Mouse (Mus musculus) forebrain, embryonic 14.5 days (tissue): ENCODE measurements around the gene 4921536K21Rik. TPM values are rescaled to one million over a fixed set of nuclear protein-coding genes. Genes with fewer than 3 reads are reported as not detected.
A peak's percentile ranks its signal among the peaks of the same experiment; 100 is the strongest.

Experiments used
- ATAC-seq: fragments of 200-750 bp; cut with Nextera tagmentation; 2 replicates; pipeline ENCODE4 v1.8.0; 2017; ENCODE audit warnings: mild to moderate bottlenecking, moderate library complexity
- DNase-seq: peaks from one replicate; pipeline ENCODE4 v3.0.0-alpha.2; 2015; ENCODE audit warnings: low spot score
- H3K27ac ChIP-seq: fragments of 300-500 bp; sonication (generic); 2 replicates; pipeline ENCODE4 v1.5.1; 2014; ENCODE audit warnings: low read depth, mild to moderate bottlenecking, control low read depth, low read length, moderate library complexity
- H3K27me3 ChIP-seq: fragments of 300-500 bp; sonication (generic); replicated peaks from 2 replicates; pipeline ENCODE4 v1.6.1; 2014; ENCODE audit warnings: low read length, control low read depth, mixed read lengths; ENCODE audit not compliant: control insufficient read depth, insufficient read depth
- H3K36me3 ChIP-seq: fragments of 300-500 bp; sonication (generic); 2 replicates; pipeline ENCODE4 v1.6.1; 2014; ENCODE audit warnings: low read length, control low read depth; ENCODE audit not compliant: control insufficient read depth, insufficient read depth
- H3K4me1 ChIP-seq: fragments of 300-500 bp; sonication (generic); 2 replicates; pipeline ENCODE4 v1.6.1; 2014; ENCODE audit warnings: antibody characterized with exemption, low read length, control low read depth; ENCODE audit not compliant: control insufficient read depth, insufficient read depth
- H3K4me2 ChIP-seq: fragments of 300-500 bp; sonication (generic); 2 replicates; pipeline ENCODE4 v1.6.1; 2014; ENCODE audit warnings: mild to moderate bottlenecking, control low read depth, low read length
- H3K4me3 ChIP-seq: fragments of 300-500 bp; sonication (generic); 2 replicates; pipeline ENCODE4 v1.5.1; 2014; ENCODE audit warnings: low read depth, low read length, control low read depth
- H3K9ac ChIP-seq: fragments of 300-500 bp; sonication (generic); 2 replicates; pipeline ENCODE4 v1.6.1; 2014; ENCODE audit warnings: mild to moderate bottlenecking, low read length, control low read depth, moderate library complexity
- H3K9me3 ChIP-seq: fragments of 300-500 bp; sonication (generic); replicated peaks from 2 replicates; pipeline ENCODE4 v1.6.1; 2016; ENCODE audit warnings: low read length, control low read depth, mixed read lengths; ENCODE audit not compliant: control insufficient read depth
- WGBS: fragments of 180-500 bp; shearing (Covaris S2); extraction: QIAGEN DNeasy Blood & Tissue Kit; methylation state at CpG from one replicate; pipeline ENCODE4 v1.1.7; 2014; 5-methylcytosine and 5-hydroxymethylcytosine counted together
- polyA plus RNA-seq: library from polyadenylated mRNA; unstranded; fragments of >200 nt; fragmentation: Nextera tagmentation; extraction: Ambion mirVana; gene quantifications from 2 replicates; pipeline ENCODE4 v1.2.1, GENCODE M21; 2014

4921536K21Rik gene
- polyA plus RNA-seq, 1 experiment from 2014 or later: 0.36 TPM

GRCm38 (mm10) chr11:3855846-3856245 is 39.1 kb downstream of the 4921536K21Rik start:
- H3K4me2 ChIP-seq: no peak overlapping the region
- no peaks in the 10 kb centered on the region for H3K36me3 ChIP-seq
- no peak for DNase-seq
- H3K27ac ChIP-seq: no peak overlapping the region
- H3K27me3 ChIP-seq: no peaks in the 10 kb centered on the region
- no peaks in the 10 kb centered on the region for H3K9me3 ChIP-seq
- no peak overlapping the region for H3K4me3 ChIP-seq
- no peak for ATAC-seq
- WGBS: 84% methylated on average over 5 of the region's 5 CpGs
- no peaks in the 10 kb centered on the region for H3K4me1 ChIP-seq
- H3K9ac ChIP-seq: no peak overlapping the region

DNA sequence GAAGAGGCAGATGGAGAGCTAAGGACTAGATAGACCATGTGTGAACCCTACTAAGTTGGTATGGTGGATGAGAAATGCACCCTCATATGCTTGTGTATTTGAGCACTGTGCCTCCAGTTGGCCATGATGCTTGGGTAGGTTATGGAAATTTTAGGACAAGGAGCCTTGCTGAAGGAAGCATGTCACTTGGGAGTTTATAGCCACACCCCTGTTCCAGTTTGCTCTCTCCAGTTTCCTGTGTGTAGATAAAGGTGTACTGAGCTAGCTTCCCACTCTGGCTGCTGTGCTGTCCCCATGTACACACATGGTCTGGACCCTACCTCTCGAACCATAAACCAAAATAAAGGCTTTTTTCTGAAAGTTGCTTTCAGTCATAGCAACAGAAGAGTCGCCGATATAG is 40.7 kb downstream of the 4921536K21Rik start:
- Histone ChIP-seq H3K36me3 (no peaks in the 10 kb centered on the region), H3K4me3 (no peak overlapping the region), H3K4me1 (no peaks in the 10 kb centered on the region), H3K27me3 (no peaks in the 10 kb centered on the region), H3K27ac (peak overlapping the region; percentile 68; the same call in 1 of the 2 replicates), H3K9ac (no peak overlapping the region), H3K9me3 (no peaks in the 10 kb centered on the region), H3K4me2 (no peak overlapping the region)
- 90% methylated on average over 3 of the region's 3 CpGs for WGBS
- peak; percentile 28; the same call in 1 of the 2 replicates for ATAC-seq
- no peak for DNase-seq

DNA sequence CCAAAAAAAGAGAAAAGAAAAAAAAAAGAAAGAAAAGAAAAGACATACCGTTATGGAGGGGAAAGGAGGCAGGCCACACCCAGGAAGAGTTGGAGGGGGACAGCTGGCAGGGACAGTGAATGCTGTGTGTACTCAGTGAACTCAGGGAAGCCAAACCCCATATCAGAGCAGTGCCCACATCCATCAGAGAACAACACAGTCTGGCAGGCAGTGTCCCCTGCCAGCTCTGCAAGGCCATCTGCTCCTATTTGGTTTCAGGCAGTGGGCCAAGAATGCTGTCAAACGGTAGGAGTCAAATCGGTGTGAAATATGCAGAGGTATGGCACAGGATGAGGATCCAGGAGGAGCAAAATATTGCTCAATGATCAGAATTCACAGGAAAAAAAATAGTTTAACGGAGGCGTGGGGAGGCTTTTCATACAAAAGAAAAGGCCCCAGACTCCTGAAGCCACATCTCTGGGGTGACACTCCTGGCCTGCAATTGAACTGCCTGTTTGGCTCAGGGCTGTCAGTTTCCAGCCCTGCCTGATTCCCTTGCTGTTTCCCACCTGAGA is 41.3 kb downstream of the 4921536K21Rik start:
- peak; percentile 90 for DNase-seq
- ATAC-seq: peak; percentile 98
- H3K9me3 ChIP-seq: no peaks in the 10 kb centered on the region
- no peaks in the 10 kb centered on the region for H3K27me3 ChIP-seq
- H3K9ac ChIP-seq: no peak overlapping the region
- no peak overlapping the region for H3K4me3 ChIP-seq
- H3K36me3 ChIP-seq: no peaks in the 10 kb centered on the region
- peak overlapping the region; percentile 68; the same call in 1 of the 2 replicates for H3K27ac ChIP-seq
- WGBS: 53% methylated on average over 5 of the region's 5 CpGs
- H3K4me2 ChIP-seq: no peak overlapping the region
- H3K4me1 ChIP-seq: no peaks in the 10 kb centered on the region

DNA sequence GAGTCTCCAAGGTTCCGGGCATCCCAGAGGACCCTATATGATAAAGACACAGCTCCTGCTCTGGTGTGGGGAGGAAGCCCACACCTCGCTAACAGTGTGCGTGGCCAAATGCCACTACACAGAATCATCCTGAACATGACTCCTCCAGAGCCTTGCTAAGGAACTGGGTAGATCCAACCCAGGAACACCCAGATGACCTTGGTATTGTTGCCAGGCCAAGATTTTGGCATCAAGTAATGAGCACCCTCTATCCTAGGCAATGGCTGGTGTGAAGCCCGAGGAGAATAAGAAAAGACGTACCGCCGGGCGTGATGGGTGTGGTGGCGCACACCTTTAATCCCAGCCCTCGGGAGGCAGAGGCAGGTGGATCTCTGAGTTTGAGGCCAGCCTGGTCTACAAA is 41.9 kb downstream of the 4921536K21Rik start:
- Histone ChIP-seq H3K9me3 (no peaks in the 10 kb centered on the region), H3K9ac (no peak overlapping the region), H3K36me3 (no peaks in the 10 kb centered on the region), H3K4me1 (no peaks in the 10 kb centered on the region), H3K27me3 (no peaks in the 10 kb centered on the region), H3K4me3 (no peak overlapping the region), H3K27ac (peak overlapping the region; percentile 68; the same call in 1 of the 2 replicates), H3K4me2 (no peak overlapping the region)
- no peak for DNase-seq
- no peak for ATAC-seq
- 90% methylated on average over 10 of the region's 10 CpGs for WGBS

DNA sequence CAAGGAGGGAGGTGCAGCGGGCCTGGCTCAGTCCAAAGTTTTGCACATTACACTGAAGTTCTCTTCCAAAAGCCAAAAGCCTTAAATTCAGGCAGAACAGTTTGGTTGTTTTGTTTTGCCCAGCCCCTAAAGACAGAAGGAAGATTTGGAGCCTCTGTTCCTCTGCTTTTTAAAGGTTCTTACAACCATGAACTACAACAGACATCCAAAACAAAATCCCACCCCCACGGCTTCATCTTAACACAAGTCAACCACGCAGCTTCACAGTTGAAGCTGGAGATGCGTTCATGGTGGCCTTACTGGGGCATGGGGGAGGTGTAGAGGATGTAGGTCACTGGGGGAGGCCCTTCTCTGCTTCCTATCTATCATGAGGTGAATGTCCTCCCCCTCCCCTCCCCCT is 43.0 kb downstream of the 4921536K21Rik start:
- Histone ChIP-seq H3K4me2 (no peak overlapping the region), H3K9me3 (no peaks in the 10 kb centered on the region), H3K36me3 (no peaks in the 10 kb centered on the region), H3K4me1 (no peaks in the 10 kb centered on the region), H3K27ac (no peak overlapping the region), H3K4me3 (no peak overlapping the region), H3K27me3 (no peaks in the 10 kb centered on the region), H3K9ac (no peak overlapping the region)
- DNase-seq: no peak
- no peak for ATAC-seq
- 80% methylated on average over 4 of the region's 4 CpGs for WGBS

DNA sequence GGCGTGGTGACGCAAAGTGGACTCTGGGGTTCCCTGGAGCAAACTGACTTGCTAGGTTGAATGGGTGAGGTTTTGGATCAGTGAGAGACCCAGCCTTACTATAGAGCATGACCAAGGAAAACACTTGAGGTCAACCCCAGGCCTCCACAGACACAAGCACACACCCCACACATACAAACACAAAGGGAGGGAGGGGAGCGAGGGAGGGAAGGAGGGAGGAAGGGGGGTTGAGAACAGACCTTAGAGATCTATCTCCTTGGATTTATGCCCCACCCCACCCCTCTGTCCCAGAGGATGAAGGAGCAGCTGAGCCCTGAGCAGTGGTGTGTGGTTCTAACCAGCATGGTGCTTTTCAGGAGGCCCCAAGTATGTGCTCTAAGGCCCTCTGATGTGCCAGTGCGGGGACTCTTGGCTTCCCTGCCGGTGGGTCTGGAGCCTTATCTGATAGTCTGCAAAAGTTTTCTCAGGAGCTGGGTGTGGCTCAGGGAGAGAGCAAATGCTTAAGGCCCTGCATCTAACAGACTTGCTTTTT is 44.1 kb downstream of the 4921536K21Rik start:
- H3K4me3 ChIP-seq: no peak overlapping the region
- 80% methylated on average over 5 of the region's 5 CpGs for WGBS
- H3K4me1 ChIP-seq: no peaks in the 10 kb centered on the region
- no peaks in the 10 kb centered on the region for H3K36me3 ChIP-seq
- no peaks in the 10 kb centered on the region for H3K9me3 ChIP-seq
- H3K9ac ChIP-seq: no peak overlapping the region
- H3K27ac ChIP-seq: no peak overlapping the region
- ATAC-seq (no peak), DNase-seq (no peak)
- no peaks in the 10 kb centered on the region for H3K27me3 ChIP-seq
- H3K4me2 ChIP-seq: no peak overlapping the region

DNA sequence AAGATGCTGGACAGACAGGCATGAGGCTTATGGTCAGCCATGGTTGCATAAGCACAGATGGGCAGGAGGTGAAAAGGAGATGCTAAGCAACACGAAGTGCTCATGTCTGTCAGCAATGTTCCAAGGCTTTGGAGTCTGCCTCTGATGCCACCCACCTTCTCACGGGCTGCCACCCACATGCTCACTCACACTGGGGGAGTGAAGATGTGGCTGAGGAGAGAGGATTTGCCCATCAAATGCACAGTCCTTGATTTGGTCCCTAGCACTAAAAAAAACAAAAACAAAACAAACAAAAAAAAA is 44.6 kb downstream of the 4921536K21Rik start:
- 85% methylated on average over 2 of the region's 2 CpGs for WGBS
- no peak overlapping the region for H3K27ac ChIP-seq
- H3K4me3 ChIP-seq: no peak overlapping the region
- no peaks in the 10 kb centered on the region for H3K36me3 ChIP-seq
- H3K9ac ChIP-seq: no peak overlapping the region
- ATAC-seq (no peak), DNase-seq (no peak)
- H3K4me1 ChIP-seq: no peaks in the 10 kb centered on the region
- H3K9me3 ChIP-seq: no peaks in the 10 kb centered on the region
- H3K4me2 ChIP-seq: no peak overlapping the region
- H3K27me3 ChIP-seq: no peaks in the 10 kb centered on the region

GRCm38 (mm10) chr11:3849469-3850314 is 45.2 kb downstream of the 4921536K21Rik start:
- 85% methylated on average over 15 of the region's 15 CpGs for WGBS
- Histone ChIP-seq H3K27me3 (no peaks in the 10 kb centered on the region), H3K36me3 (no peaks in the 10 kb centered on the region), H3K4me3 (no peak overlapping the region), H3K4me2 (no peak overlapping the region), H3K4me1 (no peaks in the 10 kb centered on the region), H3K9me3 (no peaks in the 10 kb centered on the region), H3K27ac (no peak overlapping the region), H3K9ac (no peak overlapping the region)
- DNase-seq (no peak), ATAC-seq (no peak)

DNA sequence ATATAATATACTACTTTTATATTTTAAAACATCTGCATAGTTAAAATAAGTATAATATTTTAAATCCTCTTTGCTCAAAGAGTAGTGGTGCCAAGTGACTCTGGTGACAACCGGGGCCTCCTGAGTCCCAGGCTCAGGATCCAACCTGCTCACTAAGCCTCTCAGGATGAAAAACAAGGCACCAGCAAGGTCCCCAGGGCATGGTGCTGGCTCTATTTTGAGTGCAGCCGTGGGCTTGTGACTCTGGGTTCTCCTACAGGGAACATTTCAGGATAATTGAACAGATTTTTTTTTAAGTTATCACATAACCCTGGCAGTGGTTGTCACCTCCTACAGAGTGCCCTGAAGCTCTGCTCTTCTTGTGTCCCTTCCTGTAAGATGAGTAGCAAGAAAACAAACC is 48.5 kb downstream of the 4921536K21Rik start:
- Histone ChIP-seq H3K27ac (no peak overlapping the region), H3K36me3 (no peaks in the 10 kb centered on the region), H3K9ac (no peak overlapping the region), H3K9me3 (no peaks in the 10 kb centered on the region), H3K4me2 (no peak overlapping the region), H3K4me1 (no peaks in the 10 kb centered on the region), H3K4me3 (no peak overlapping the region), H3K27me3 (no peaks in the 10 kb centered on the region)
- DNase-seq (no peak), ATAC-seq (no peak)
- 72% methylated on average over 2 of the region's 2 CpGs for WGBS
